In the genomic region with DNA sequence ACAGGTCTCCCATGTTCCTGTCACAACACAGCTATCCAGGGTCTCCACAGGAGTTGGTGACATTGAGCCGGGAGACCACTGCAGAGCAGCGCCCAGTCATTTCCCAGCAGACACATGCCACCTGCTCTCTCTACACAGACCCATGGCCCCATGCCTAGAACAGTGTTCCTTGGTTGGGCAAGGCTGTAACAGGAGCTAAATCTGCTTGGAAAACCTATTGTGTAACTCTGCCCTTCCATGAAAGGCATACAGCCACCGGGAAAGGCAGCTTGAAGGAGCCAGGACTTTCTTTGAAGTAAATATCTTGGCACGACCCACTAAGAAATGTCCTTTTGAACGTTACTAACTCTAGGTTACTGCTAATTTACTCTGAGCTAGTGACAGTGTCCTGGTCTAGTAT, we compare ENCODE assay signal across 20 mouse cellular contexts. TPM values are rescaled to one million over a fixed set of nuclear protein-coding genes. Genes with fewer than 3 reads are reported as not detected.
A peak's percentile ranks its signal among the peaks of the same experiment; 100 is the strongest.
DNase-seq lines count a peak whose midpoint lies in the region; ATAC-seq and TF ChIP-seq lines count a peak whose summit lies in the region.
"Had no signal": no experiment of that assay in that cellular context is flagged by ENCODE, and none has a peak within 500 bp of the region (broad histone marks: within the 10 kb centered on the region; RNA-seq: fewer than 3 reads in every experiment).

No protein-coding gene starts in this region.

- H3K9ac ChIP-seq in forebrain, postnatal 0 days = no peak overlapping the region
- no peak overlapping the region for H3K9ac ChIP-seq in forebrain, embryonic 14.5 days (ENCODE audit: low read length)
- H3K9ac ChIP-seq in stomach, postnatal 0 days (ENCODE audit: low read length) = no peak overlapping the region
- H3K9ac ChIP-seq: embryonic facial prominence, embryonic 15.5 days; liver, embryonic 13.5 days; midbrain, embryonic 15.5 days had no signal

- peaks cover 12% of the 10 kb centered on the region; the same call in 1 of the 2 replicates for H3K4me1 ChIP-seq in forebrain, postnatal 0 days (ENCODE audit: insufficient read depth)
- H3K4me1 ChIP-seq in forebrain, embryonic 14.5 days (ENCODE audit: control insufficient read depth, insufficient read depth, low read length) = peaks cover 6% of the 10 kb centered on the region; the same call in 1 of the 2 replicates
- no peaks in the 10 kb centered on the region for H3K4me1 ChIP-seq in stomach, postnatal 0 days (replicated peaks; ENCODE audit: control insufficient read depth, insufficient read depth)
- H3K4me1 ChIP-seq: embryonic facial prominence, embryonic 15.5 days; liver, embryonic 13.5 days had no signal

- no peaks in the 10 kb centered on the region for H3K27me3 ChIP-seq in forebrain, postnatal 0 days (ENCODE audit: insufficient read depth, low read length)
- H3K27me3 ChIP-seq in forebrain, embryonic 14.5 days (replicated peaks; ENCODE audit: control insufficient read depth, insufficient read depth, low read length) = no peaks in the 10 kb centered on the region
- no peaks in the 10 kb centered on the region for H3K27me3 ChIP-seq in stomach, postnatal 0 days (ENCODE audit: control insufficient read depth, insufficient read depth, low read length)
- H3K27me3 ChIP-seq: liver, embryonic 13.5 days; midbrain, embryonic 15.5 days had no signal

- H3K9me3 ChIP-seq in forebrain, postnatal 0 days (ENCODE audit: low read length) = no peaks in the 10 kb centered on the region
- H3K9me3 ChIP-seq in forebrain, embryonic 14.5 days (replicated peaks; ENCODE audit: control insufficient read depth, low read length) = no peaks in the 10 kb centered on the region
- H3K9me3 ChIP-seq in stomach, postnatal 0 days (ENCODE audit: control insufficient read depth, low read length) = no peaks in the 10 kb centered on the region
- H3K9me3 ChIP-seq: embryonic facial prominence, embryonic 15.5 days; G1E; liver, embryonic 13.5 days; midbrain, embryonic 15.5 days had no signal

- no peak overlapping the region for H3K4me2 ChIP-seq in forebrain, postnatal 0 days (ENCODE audit: low read depth)
- H3K4me2 ChIP-seq in forebrain, embryonic 14.5 days (ENCODE audit: low read length) = no peak overlapping the region
- H3K4me2 ChIP-seq in stomach, postnatal 0 days (replicated peaks; ENCODE audit: low read depth) = no peak overlapping the region
- H3K4me2 ChIP-seq: embryonic facial prominence, embryonic 15.5 days; liver, embryonic 13.5 days; midbrain, embryonic 15.5 days had no signal

- no peak for TF ChIP-seq EP300 in stomach, postnatal 0 days (optimal IDR thresholded peaks at IDR 0.05)

- 51% methylated on average over 5 of the region's 5 CpGs for WGBS in forebrain, postnatal 0 days
- WGBS in forebrain, embryonic 14.5 days = 56% methylated on average over 5 of the region's 5 CpGs
- 57% methylated on average over 5 of the region's 5 CpGs for WGBS in stomach, postnatal 0 days

- H3K4me3 ChIP-seq in forebrain, postnatal 0 days (ENCODE audit: low read depth, low read length) = no peak overlapping the region
- no peak overlapping the region for H3K4me3 ChIP-seq in forebrain, embryonic 14.5 days (ENCODE audit: low read depth, low read length)
- H3K4me3 ChIP-seq in stomach, postnatal 0 days (ENCODE audit: low read depth, low read length) = no peak overlapping the region
- H3K4me3 ChIP-seq: embryonic facial prominence, embryonic 15.5 days; liver, embryonic 13.5 days; midbrain, embryonic 15.5 days had no signal

- H3K36me3 ChIP-seq in forebrain, postnatal 0 days (ENCODE audit: insufficient read depth) = no peaks in the 10 kb centered on the region
- H3K36me3 ChIP-seq in forebrain, embryonic 14.5 days (ENCODE audit: control insufficient read depth, insufficient read depth, low read length) = no peaks in the 10 kb centered on the region
- H3K36me3 ChIP-seq in stomach, postnatal 0 days (ENCODE audit: control insufficient read depth, insufficient read depth, low read length) = no peaks in the 10 kb centered on the region
- H3K36me3 ChIP-seq: embryonic facial prominence, embryonic 15.5 days; G1E; liver, embryonic 13.5 days; midbrain, embryonic 15.5 days had no signal

- no peak overlapping the region for H3K27ac ChIP-seq in forebrain, postnatal 0 days (ENCODE audit: low read depth, low read length)
- H3K27ac ChIP-seq in forebrain, embryonic 14.5 days (ENCODE audit: low read depth, low read length) = no peak overlapping the region
- no peak overlapping the region for H3K27ac ChIP-seq in stomach, postnatal 0 days (replicated peaks)
- H3K27ac ChIP-seq: embryonic facial prominence, embryonic 15.5 days; liver, embryonic 13.5 days; macrophage; midbrain, embryonic 15.5 days had no signal

- no peak for TF ChIP-seq CTCF in forebrain, postnatal 0 days (IDR thresholded peaks at IDR 0.05; ENCODE audit: low read depth)
- no peak for TF ChIP-seq CTCF in stomach, postnatal 0 days (IDR thresholded peaks at IDR 0.05; ENCODE audit: low read depth)

- DNase-seq in forebrain, postnatal 0 days = no peak
- no peak for DNase-seq in forebrain, embryonic 14.5 days (ENCODE audit: low spot score)
- DNase-seq in left cerebral cortex, postnatal 4 days = peak; percentile 49
- no peak for DNase-seq in left cerebral cortex, postnatal 25 days (ENCODE audit: low spot score in 2 of 2)
- peak; percentile 50 for DNase-seq in fat pad, adult 2 months (ENCODE audit: extremely low read depth, low read depth, low spot score)
- DNase-seq in stomach, postnatal 0 days (ENCODE audit: low spot score) = no peak
- no peak for DNase-seq in kidney, postnatal 25 days
- DNase-seq: cerebellum, adult 11-12 months; kidney, adult 18-20 months; liver, embryonic 13.5 days; right cerebral cortex, postnatal 14 days had no signal

- intact Hi-C loops in left cerebral cortex, postnatal 4 days (cut with DNase I) = no loop called here
- intact Hi-C loops in left cerebral cortex, postnatal 25 days (cut with DNase I) = no loop called here

- peak; percentile 47; the same call in 1 of the 2 replicates for ATAC-seq in forebrain, postnatal 0 days
- no peak for ATAC-seq in forebrain, embryonic 14.5 days
- peak; percentile 32; the same call in 1 of the 2 replicates for ATAC-seq in stomach, postnatal 0 days (ENCODE audit: low FRiP score, low TSS enrichment)
- ATAC-seq: hindbrain, embryonic 16.5 days; midbrain, embryonic 15.5 days had no signal

RNA-seq across cellular contexts. Expression of gene Accsl, which starts 40.8 kb away (rescaled TPM):
- 0.08 and 1.2 TPM in 2 replicates for total RNA-seq in forebrain, postnatal 0 days (2014; rRNA removed)
- polyA plus RNA-seq in forebrain, postnatal 0 days (2015; fragmentation: Nextera tagmentation; extraction: Ambion mirVana) = 0.22 and 0.38 TPM in 2 replicates
- 0.71 and 1.2 TPM in 2 replicates for polyA plus RNA-seq in forebrain, embryonic 14.5 days (2014; fragmentation: Nextera tagmentation; extraction: Ambion mirVana)
- total RNA-seq in left cerebral cortex, postnatal 4 days (2021) = under 1 TPM in 1 of 2 experiments, not detected in 1; 0.68 TPM
- total RNA-seq in left cerebral cortex, postnatal 25 days (2021) = not detected
- polyA plus RNA-seq in stomach, postnatal 0 days (2015; fragmentation: Nextera tagmentation; extraction: Ambion mirVana) = not detected in 2 replicates
- total RNA-seq: G1E; heart, adult 8-10 months; heart, postnatal 14 days had no signal
- polyA plus RNA-seq: G1E; limb, embryonic 11.5 days; macrophage; neural tube, embryonic 11.5 days had no signal

RNA-seq across cellular contexts. Expression of gene Gm13889, which starts 47.3 kb away (rescaled TPM):
- 47.5 and 72.6 TPM in 2 replicates for total RNA-seq in forebrain, postnatal 0 days (2014; rRNA removed)
- polyA plus RNA-seq in forebrain, postnatal 0 days (2015; fragmentation: Nextera tagmentation; extraction: Ambion mirVana) = 29.3 and 34.2 TPM in 2 replicates
- 23.9 and 28.6 TPM in 2 replicates for polyA plus RNA-seq in forebrain, embryonic 14.5 days (2014; fragmentation: Nextera tagmentation; extraction: Ambion mirVana)
- 10 to 100 TPM; 44.3 to 45.6 TPM for total RNA-seq in left cerebral cortex, postnatal 4 days (2021)
- 10 to 100 TPM; 46.6 to 48.8 TPM for total RNA-seq in left cerebral cortex, postnatal 25 days (2021)
- polyA plus RNA-seq in stomach, postnatal 0 days (2015; fragmentation: Nextera tagmentation; extraction: Ambion mirVana) = 70.7 and 82.0 TPM in 2 replicates
- total RNA-seq: G1E had no signal
- polyA plus RNA-seq: macrophage had no signal

RNA-seq across cellular contexts. Expression of gene Accs, which starts 60.0 kb away (rescaled TPM):
- total RNA-seq in forebrain, postnatal 0 days (2014; rRNA removed) = 14.2 and 15.2 TPM in 2 replicates
- 3.8 and 5.1 TPM in 2 replicates for polyA plus RNA-seq in forebrain, postnatal 0 days (2015; fragmentation: Nextera tagmentation; extraction: Ambion mirVana)
- polyA plus RNA-seq in forebrain, embryonic 14.5 days (2014; fragmentation: Nextera tagmentation; extraction: Ambion mirVana) = 5.0 and 8.0 TPM in 2 replicates
- total RNA-seq in left cerebral cortex, postnatal 4 days (2021) = 1 to 10 TPM; 6.7 to 7.4 TPM
- total RNA-seq in left cerebral cortex, postnatal 25 days (2021) = 1 to 10 TPM; 2.4 to 3.6 TPM
- polyA plus RNA-seq in stomach, postnatal 0 days (2015; fragmentation: Nextera tagmentation; extraction: Ambion mirVana) = 4.7 and 5.0 TPM in 2 replicates

Comparison
In these comparisons a context has a peak if more than half of its experiments do, and no peak if none do; other contexts are left out.
1. DNase-seq: peak in left cerebral cortex, postnatal 4 days (single experiment) and fat pad, adult 2 months (single experiment); none in forebrain, postnatal 0 days (single experiment), forebrain, embryonic 14.5 days (single experiment), left cerebral cortex, postnatal 25 days (0 of 2), stomach, postnatal 0 days (single experiment) and kidney, postnatal 25 days (0 of 2).